Mouse (Mus musculus) erythroblast, embryonic 14.5 days (primary cell): ENCODE measurements around the gene Celf6. TPM values are rescaled to one million over a fixed set of nuclear protein-coding genes. Genes with fewer than 3 reads are reported as not detected.

Experiments used
- H3K27me3 ChIP-seq: 2 replicates; pipeline ENCODE4 v1.6.1; 2012; ENCODE audit warnings: inconsistent platforms; ENCODE audit not compliant: control insufficient read depth
- H3K36me3 ChIP-seq: 2 replicates; pipeline ENCODE4 v1.6.1; 2012; ENCODE audit warnings: mild to moderate bottlenecking, inconsistent platforms; ENCODE audit not compliant: control insufficient read depth
- H3K4me1 ChIP-seq: 2 replicates; pipeline ENCODE4 v1.6.1; 2012; ENCODE audit warnings: inconsistent platforms; ENCODE audit not compliant: control insufficient read depth
- H3K4me3 ChIP-seq: replicated peaks from 2 replicates; pipeline ENCODE3; 2012; ENCODE audit warnings: moderate library complexity, mild to moderate bottlenecking, inconsistent platforms
- H3K9me3 ChIP-seq: 2 replicates; pipeline ENCODE4 v1.6.1; 2012; ENCODE audit warnings: low read length, inconsistent platforms, mixed read lengths; ENCODE audit not compliant: control insufficient read depth
- GATA1 ChIP-seq: IDR thresholded peaks from 2 replicates; pipeline ENCODE4 v1.6.1; 2012; ENCODE audit warnings: low read length, inconsistent platforms, mixed read lengths
- TAL1 ChIP-seq: IDR thresholded peaks from 3 replicates; pipeline ENCODE4 v1.6.1; 2012; ENCODE audit warnings: low read length, inconsistent platforms, mixed read lengths
- polyA plus RNA-seq: library from polyadenylated mRNA; stranded (reverse); fragments of >175 nt; gene quantifications from 2 replicates; pipeline ENCODE4 v1.2.3, GENCODE M21; 2012

Gene Celf6
- polyA plus RNA-seq, 1 experiment = not detected

DNA sequence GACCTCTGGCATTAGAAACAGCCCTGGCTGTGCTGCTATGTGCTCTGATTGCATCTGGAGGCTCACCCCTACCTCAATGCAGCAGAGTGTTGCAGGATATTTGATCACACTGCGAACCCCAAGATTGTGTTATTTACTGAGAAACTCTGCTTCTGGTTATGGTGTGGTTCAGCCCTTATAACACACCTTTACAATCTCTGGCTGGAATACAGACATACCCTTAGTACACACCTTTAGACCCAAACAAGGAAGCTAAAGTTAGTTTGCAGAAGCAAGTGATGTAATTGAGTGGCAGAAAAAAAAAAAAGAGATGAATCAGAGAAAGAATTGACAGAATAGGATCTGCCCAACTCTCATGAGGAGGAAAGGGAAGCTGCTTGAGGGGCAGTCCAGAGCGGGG lies 33.2 kb downstream of the Celf6 start:
- TF ChIP-seq GATA1 (no peak), TAL1 (no peak)
- H3K4me3 ChIP-seq = no peak overlapping the region
- no peaks in the 10 kb centered on the region for H3K4me1 ChIP-seq
- H3K9me3 ChIP-seq = no peaks in the 10 kb centered on the region
- no peaks in the 10 kb centered on the region for H3K36me3 ChIP-seq
- H3K27me3 ChIP-seq = peaks cover 32% of the 10 kb centered on the region

- peaks cover 19% of the 10 kb centered on the region for H3K4me1 ChIP-seq
- H3K36me3 ChIP-seq = no peaks in the 10 kb centered on the region
- TF ChIP-seq GATA1 = no peak
- no peak for TF ChIP-seq TAL1
- H3K4me3 ChIP-seq = no peak overlapping the region
- H3K27me3 ChIP-seq = peaks cover 24% of the 10 kb centered on the region
- no peaks in the 10 kb centered on the region for H3K9me3 ChIP-seq
Observed at GRCm38 (mm10) chr9:59615797-59616196, 38.1 kb downstream of the Celf6 start.

DNA sequence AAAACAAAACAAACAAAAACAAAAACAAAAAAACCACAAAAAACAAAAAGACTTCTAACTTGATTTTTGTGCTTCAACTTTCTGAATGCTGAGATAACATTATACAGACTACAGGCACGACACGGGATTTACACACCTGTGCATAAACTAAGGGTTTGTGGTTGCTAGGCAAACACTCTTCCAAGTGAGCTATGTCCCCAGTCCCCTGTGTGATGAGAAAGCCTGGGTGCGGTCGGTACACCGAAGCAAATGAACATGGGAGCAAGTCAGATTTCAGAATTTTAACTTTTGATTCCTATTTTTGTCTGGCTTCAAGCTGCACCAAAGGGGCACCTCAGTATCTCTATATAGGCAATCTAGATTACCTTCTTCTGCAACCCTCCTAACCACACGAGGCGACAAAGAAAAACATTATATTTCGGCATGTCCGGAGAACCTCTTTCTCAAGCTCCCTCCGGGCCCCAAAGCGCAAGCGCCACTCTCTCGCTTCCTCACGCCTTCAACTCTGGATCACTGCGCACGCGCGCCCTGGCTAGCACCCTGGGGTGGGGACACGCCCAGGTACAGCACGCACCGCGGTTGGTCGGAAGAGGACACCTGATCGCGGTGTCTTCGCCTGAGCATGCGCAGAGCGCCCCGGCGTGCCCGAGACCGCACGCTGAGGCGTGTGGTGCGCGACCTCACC lies 39.0 kb downstream of the Celf6 start, which contains the start of gene Parp6:
TSS of gene Parp6 (plus strand) at position 663 of the 685 bp plus-strand sequence.
- H3K9me3 ChIP-seq = no peaks in the 10 kb centered on the region
- peaks cover 19% of the 10 kb centered on the region for H3K4me1 ChIP-seq
- TF ChIP-seq TAL1 (no peak), GATA1 (no peak)
- peak within 1 kb of the TSS; percentile 83 for H3K4me3 ChIP-seq
- peaks cover 21% of the 10 kb centered on the region for H3K27me3 ChIP-seq
- H3K36me3 ChIP-seq = no peaks in the 10 kb centered on the region

- Histone ChIP-seq H3K4me1 (peaks cover 19% of the 10 kb centered on the region), H3K4me3 (peak overlapping the region; percentile 83), H3K9me3 (no peaks in the 10 kb centered on the region), H3K36me3 (0 out of 2 replicates have a peak, but pooled peaks cover 2% of the 10 kb centered on the region), H3K27me3 (peaks cover 14% of the 10 kb centered on the region)
- TF ChIP-seq TAL1 (no peak), GATA1 (no peak)
Observed at GRCm38 (mm10) chr9:59617307-59617973, 39.7 kb downstream of the Celf6 start.

GRCm38 (mm10) chr9:59638372-59638771 lies 60.7 kb downstream of the Celf6 start:
- TF ChIP-seq GATA1 (no peak), TAL1 (no peak)
- Histone ChIP-seq H3K4me3 (no peak overlapping the region), H3K9me3 (no peaks in the 10 kb centered on the region), H3K27me3 (no peaks in the 10 kb centered on the region), H3K36me3 (peaks cover 11% of the 10 kb centered on the region), H3K4me1 (peaks cover 11% of the 10 kb centered on the region)

DNA sequence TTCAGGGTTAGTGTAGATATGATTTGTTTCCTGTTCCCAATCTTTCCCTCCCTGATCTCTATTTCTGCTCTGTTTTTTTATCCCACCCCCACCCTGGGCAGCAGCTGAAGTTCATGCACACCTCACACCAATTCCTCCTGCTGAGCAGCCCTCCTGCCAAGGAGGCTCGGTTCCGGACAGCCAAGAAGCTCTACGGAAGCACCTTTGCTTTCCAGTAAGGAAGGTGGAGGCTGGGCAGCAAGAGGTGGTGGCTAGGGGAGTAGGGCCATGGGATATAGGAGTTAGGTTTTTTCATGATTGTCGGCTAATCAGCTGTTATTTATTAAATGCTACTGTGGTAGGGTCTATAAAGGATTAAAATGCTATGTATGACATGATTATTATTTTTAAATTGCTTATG lies 62.2 kb downstream of the Celf6 start:
- no peak overlapping the region for H3K4me3 ChIP-seq
- H3K27me3 ChIP-seq = no peaks in the 10 kb centered on the region
- H3K36me3 ChIP-seq = peaks cover 9% of the 10 kb centered on the region
- no peak for TF ChIP-seq TAL1
- no peak for TF ChIP-seq GATA1
- no peaks in the 10 kb centered on the region for H3K9me3 ChIP-seq
- peaks cover 11% of the 10 kb centered on the region for H3K4me1 ChIP-seq

DNA sequence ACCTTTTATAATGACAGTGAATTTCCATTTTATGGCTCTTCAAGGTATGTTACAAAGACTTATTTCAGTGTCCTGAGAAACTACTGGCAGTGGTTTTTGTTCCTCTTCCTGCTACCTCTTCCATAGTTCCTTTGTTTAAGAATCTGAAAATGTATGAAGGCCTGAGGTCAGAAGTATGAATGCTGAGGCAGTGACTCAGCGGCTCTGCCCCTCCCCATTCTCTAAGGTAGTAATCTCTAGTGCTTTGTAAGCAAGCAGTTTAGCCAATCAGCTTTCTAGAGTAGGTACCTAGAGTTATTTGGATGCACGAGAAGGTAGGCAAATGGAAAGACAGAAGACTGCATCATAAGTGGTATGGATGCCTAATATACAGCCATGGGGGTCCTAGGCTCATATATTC lies 63.6 kb downstream of the Celf6 start:
- no peaks in the 10 kb centered on the region for H3K27me3 ChIP-seq
- H3K36me3 ChIP-seq = peaks cover 9% of the 10 kb centered on the region
- no peak overlapping the region for H3K4me3 ChIP-seq
- H3K4me1 ChIP-seq = peaks cover 11% of the 10 kb centered on the region
- no peaks in the 10 kb centered on the region for H3K9me3 ChIP-seq
- no peak for TF ChIP-seq TAL1
- TF ChIP-seq GATA1 = no peak

- TF ChIP-seq TAL1 (no peak), GATA1 (no peak)
- Histone ChIP-seq H3K36me3 (peaks cover 12% of the 10 kb centered on the region; the same call in 1 of the 2 replicates), H3K4me1 (peaks cover 14% of the 10 kb centered on the region), H3K27me3 (peaks cover 5% of the 10 kb centered on the region), H3K9me3 (no peaks in the 10 kb centered on the region), H3K4me3 (no peak overlapping the region)
Observed at GRCm38 (mm10) chr9:59649911-59650310, 72.2 kb downstream of the Celf6 start.

DNA sequence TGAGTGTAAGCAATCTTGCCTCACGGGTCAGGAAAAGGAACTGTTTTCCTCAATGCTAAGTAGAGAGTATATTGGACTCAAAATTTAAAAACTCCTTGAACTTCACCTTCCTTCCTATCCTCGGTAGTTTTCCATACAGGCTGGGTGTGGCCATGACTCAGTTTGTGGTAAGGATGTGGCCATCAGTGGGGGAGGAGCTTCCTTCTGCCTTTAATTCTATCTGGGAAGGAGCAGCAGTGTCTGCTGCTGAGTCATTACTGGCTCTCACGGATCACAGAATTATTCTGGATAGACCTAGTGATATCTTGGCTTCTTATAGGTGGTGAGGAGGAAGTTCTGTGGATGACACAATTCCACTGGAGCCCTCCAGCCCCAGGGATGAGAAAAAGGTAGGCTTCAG lies 75.7 kb downstream of the Celf6 start:
- H3K36me3 ChIP-seq = peaks cover 12% of the 10 kb centered on the region; the same call in 1 of the 2 replicates
- no peak overlapping the region for H3K4me3 ChIP-seq
- peaks cover 36% of the 10 kb centered on the region for H3K4me1 ChIP-seq
- H3K9me3 ChIP-seq = no peaks in the 10 kb centered on the region; the same call in 1 of the 2 replicates
- TF ChIP-seq TAL1 (no peak), GATA1 (no peak)
- peaks cover 40% of the 10 kb centered on the region for H3K27me3 ChIP-seq
